Mouse (Mus musculus) CH12.LX (cell line): ENCODE data around the gene Rdh16. TPM values are rescaled to one million over a fixed set of nuclear protein-coding genes. Genes with fewer than 3 reads are reported as not detected.

Source experiments
- DNase-seq: peaks from one replicate; pipeline ENCODE4 v3.0.0-alpha.2; 2013; ENCODE audit errors: extremely low read depth
- H3K27ac ChIP-seq: 2 replicates; pipeline ENCODE4 v1.5.1; 2012; ENCODE audit warnings: low read depth, mild to moderate bottlenecking, control low read depth, moderate library complexity; ENCODE audit not compliant: insufficient read depth
- H3K27me3 ChIP-seq: replicated peaks from 2 replicates; pipeline ENCODE3; 2012; ENCODE audit warnings: inconsistent platforms
- H3K36me3 ChIP-seq, 2 experiments: replicated peaks in 1 of 2; 2 replicates each; pipeline versions ENCODE3 to v1.6.1; 2012; ENCODE audit warnings: inconsistent platforms in 1 of 2, low read length in 1 of 2, mild to moderate bottlenecking in 1 of 2, mixed read lengths in 1 of 2, moderate library complexity in 1 of 2; ENCODE audit not compliant: control insufficient read depth in 1 of 2, insufficient read depth in 1 of 2
- H3K4me1 ChIP-seq, 2 experiments: 2 replicates each; pipeline ENCODE4 v1.6.1; 2012; ENCODE audit warnings: inconsistent platforms in 1 of 2, moderate library complexity in 1 of 2; ENCODE audit not compliant: insufficient read depth in 2 of 2, control insufficient read depth in 1 of 2
- H3K4me2 ChIP-seq: 2 replicates; pipeline ENCODE4 v1.6.1; 2012; ENCODE audit warnings: low read depth, mild to moderate bottlenecking, control low read depth; ENCODE audit not compliant: poor library complexity, insufficient read depth, severe bottlenecking
- H3K4me3 ChIP-seq, 3 experiments: fragments of 150-350 bp in 1 of 3; sonication (generic) in 1 of 3; replicated peaks in 1 of 3; 2 replicates each; pipeline versions ENCODE3 to v1.5.1; 2011 to 2012; ENCODE audit warnings: low read depth in 2 of 3, low read length in 2 of 3, mild to moderate bottlenecking in 2 of 3, moderate library complexity in 2 of 3, control low read depth in 1 of 3, improper control_type of control experiment in 1 of 3, inconsistent platforms in 1 of 3, mixed read lengths in 1 of 3; ENCODE audit not compliant: poor library complexity in 1 of 3
- H3K79me2 ChIP-seq: replicated peaks from 2 replicates; pipeline ENCODE4 v1.6.1; 2012; ENCODE audit warnings: mild to moderate bottlenecking, moderate library complexity; ENCODE audit not compliant: control insufficient read depth, poor library complexity, insufficient read depth, severe bottlenecking; ENCODE audit errors: extremely low read depth
- H3K9ac ChIP-seq: 2 replicates; pipeline ENCODE4 v1.6.1; 2012; ENCODE audit warnings: low read depth, mild to moderate bottlenecking, control low read depth, moderate library complexity; ENCODE audit not compliant: insufficient read depth
- H3K9me3 ChIP-seq: replicated peaks from 2 replicates; pipeline ENCODE3; 2012; ENCODE audit warnings: low read length, inconsistent platforms, mixed read lengths
- BHLHE40 ChIP-seq: IDR thresholded peaks from 2 replicates; pipeline ENCODE4 v1.6.1; 2011; ENCODE audit warnings: mild to moderate bottlenecking, low read depth, low read length, improper control_type of control experiment
- CHD1 ChIP-seq: IDR thresholded peaks from 2 replicates; pipeline ENCODE4 v1.6.1; 2012; ENCODE audit warnings: low read depth, low read length, improper control_type of control experiment, inconsistent platforms
- E2F4 ChIP-seq: IDR thresholded peaks from 2 replicates; pipeline ENCODE4 v1.6.1; 2011; ENCODE audit warnings: low read depth, low read length, improper control_type of control experiment; ENCODE audit not compliant: insufficient replicate concordance
- EP300 ChIP-seq: IDR thresholded peaks from 2 replicates; pipeline ENCODE4 v1.6.1; 2011; ENCODE audit warnings: low read length, improper control_type of control experiment
- ETS1 ChIP-seq: conservative IDR thresholded peaks from 2 replicates; pipeline ENCODE4 v1.6.1; 2012; ENCODE audit warnings: low read depth, mild to moderate bottlenecking, inconsistent platforms, low read length, improper control_type of control experiment, moderate library complexity
- HCFC1 ChIP-seq: IDR thresholded peaks from 2 replicates; pipeline ENCODE4 v1.6.1; 2012; ENCODE audit warnings: low read depth, mild to moderate bottlenecking, inconsistent platforms, low read length, improper control_type of control experiment
- MAFK ChIP-seq: IDR thresholded peaks from 2 replicates; pipeline ENCODE4 v1.6.1; 2011; ENCODE audit warnings: low read length, improper control_type of control experiment; ENCODE audit not compliant: insufficient replicate concordance
- MAX ChIP-seq: IDR thresholded peaks from 2 replicates; pipeline ENCODE4 v1.6.1; 2011; ENCODE audit warnings: low read length, improper control_type of control experiment
- NELFE ChIP-seq: IDR thresholded peaks from 2 replicates; pipeline ENCODE4 v1.6.1; 2011; ENCODE audit warnings: low read depth, low read length, improper control_type of control experiment
- NRF1 ChIP-seq: IDR thresholded peaks from 2 replicates; pipeline ENCODE4 v1.6.1; 2014; ENCODE audit warnings: low read depth, mild to moderate bottlenecking, inconsistent platforms, low read length, improper control_type of control experiment, moderate library complexity
- PAX5 ChIP-seq: IDR thresholded peaks from 2 replicates; pipeline ENCODE4 v1.6.1; 2012; ENCODE audit warnings: low read length, inconsistent platforms, mixed read lengths
- RAD21 ChIP-seq: IDR thresholded peaks from 2 replicates; pipeline ENCODE4 v1.6.1; 2011; ENCODE audit warnings: low read depth, mild to moderate bottlenecking, low read length, improper control_type of control experiment, moderate library complexity
- SIN3A ChIP-seq: IDR thresholded peaks from 2 replicates; pipeline ENCODE4 v1.6.1; 2012; ENCODE audit warnings: low read length, improper control_type of control experiment, inconsistent platforms
- SMC3 ChIP-seq: IDR thresholded peaks from 2 replicates; pipeline ENCODE4 v1.6.1; 2011; ENCODE audit warnings: low read depth, low read length, improper control_type of control experiment
- UBTF ChIP-seq: IDR thresholded peaks from 2 replicates; pipeline ENCODE4 v1.6.1; 2012; ENCODE audit warnings: low read depth, mild to moderate bottlenecking, inconsistent platforms, low read length, improper control_type of control experiment, moderate library complexity
- USF1 ChIP-seq: IDR thresholded peaks from 2 replicates; pipeline ENCODE4 v1.6.1; 2014; ENCODE audit warnings: low read depth, mild to moderate bottlenecking, inconsistent platforms, low read length, improper control_type of control experiment
- USF2 ChIP-seq: conservative IDR thresholded peaks from 2 replicates; pipeline ENCODE4 v1.6.1; 2011; ENCODE audit warnings: low read depth, low read length, improper control_type of control experiment
- ZC3H11A ChIP-seq: IDR thresholded peaks from 2 replicates; pipeline ENCODE4 v1.6.1; 2012; ENCODE audit warnings: low read depth, mild to moderate bottlenecking, inconsistent platforms, low read length, improper control_type of control experiment
- ZKSCAN1 ChIP-seq: IDR thresholded peaks from 2 replicates; pipeline ENCODE4 v1.6.1; 2012; ENCODE audit warnings: low read depth, inconsistent platforms, low read length, improper control_type of control experiment, borderline replicate concordance
- ZMIZ1 ChIP-seq: IDR thresholded peaks from 2 replicates; pipeline ENCODE4 v1.6.1; 2012; ENCODE audit warnings: low read depth, mild to moderate bottlenecking, inconsistent platforms, low read length, improper control_type of control experiment
- dilution Hi-C: fragments of 300-500 bp; cut with MboI; formaldehyde crosslinking; loops from 2 replicates; pipeline ENCODE4 v1.14.3; 2020; ENCODE audit warnings: low sequenced_read_pairs; ENCODE audit not compliant: extremely low pct_unique_long_range_greater_than_20kb, extremely low pct_ligation_motif_present
- in situ Hi-C: fragments of 300-500 bp; cut with MboI; formaldehyde crosslinking; loops from 3 replicates; pipeline ENCODE4 v1.14.3; 2019; ENCODE audit warnings: low sequenced_read_pairs, low pct_ligation_motif_present, low pct_unique_long_range_greater_than_20kb, mixed read lengths
- polyA plus RNA-seq: library from polyadenylated mRNA; unstranded; fragments of >175 nt; gene quantifications from 2 replicates; pipeline ENCODE4 v1.2.1, GENCODE M21; 2012; ENCODE audit warnings: low read depth; ENCODE audit not compliant: insufficient read length
- total RNA-seq, 2 experiments: library from RNA; depleted of rRNA; stranded (reverse); fragments of 300-350 nt in 1 of 2; fragments of >200 nt in 1 of 2; gene quantifications; 2 replicates each; pipeline ENCODE4 v1.2.3; 2012 to 2014

Rdh16 gene
- total and polyA plus RNA-seq, 3 experiments, result not detected

DNA sequence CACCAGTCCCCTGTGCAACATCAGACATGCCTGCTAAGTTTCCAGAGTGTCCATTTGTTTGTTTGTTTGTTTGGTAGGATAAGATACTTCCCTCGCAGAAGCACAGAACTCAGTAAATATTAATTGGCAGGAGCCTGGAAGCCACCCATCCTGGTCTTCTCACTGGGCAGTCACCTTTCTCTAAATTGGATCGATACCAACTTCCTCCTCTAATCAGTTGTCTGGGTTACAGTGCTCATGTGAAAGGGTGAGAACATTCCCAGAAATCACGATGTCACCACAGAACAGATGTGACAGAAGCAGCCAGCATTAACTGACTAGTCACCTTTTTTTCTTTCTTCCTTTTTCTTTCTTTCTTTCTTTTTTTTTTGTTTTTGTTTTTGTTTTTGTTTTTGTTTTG lies 45.7 kb upstream of the Rdh16 start:
- in situ Hi-C loops, result no loop called here
- Histone ChIP-seq H3K36me3 (no peaks in the 10 kb centered on the region), H3K4me3 (no peak overlapping the region), H3K79me2 (no peaks in the 10 kb centered on the region), H3K27ac (no peak overlapping the region), H3K4me2 (no peak overlapping the region), H3K9ac (no peak overlapping the region), H3K9me3 (peaks cover 7% of the 10 kb centered on the region), H3K4me1 (no peaks in the 10 kb centered on the region), H3K27me3 (peaks cover 17% of the 10 kb centered on the region)
- dilution Hi-C loops, result no loop called here
- TF ChIP-seq RAD21 (no peak), ZKSCAN1 (no peak), NELFE (no peak), USF1 (no peak), EP300 (no peak), SIN3A (no peak), NRF1 (no peak), PAX5 (no peak), MAX (no peak), ZC3H11A (no peak), E2F4 (no peak), ETS1 (no peak), HCFC1 (no peak), SMC3 (no peak), USF2 (no peak), BHLHE40 (no peak)
- no peak for DNase-seq

DNA sequence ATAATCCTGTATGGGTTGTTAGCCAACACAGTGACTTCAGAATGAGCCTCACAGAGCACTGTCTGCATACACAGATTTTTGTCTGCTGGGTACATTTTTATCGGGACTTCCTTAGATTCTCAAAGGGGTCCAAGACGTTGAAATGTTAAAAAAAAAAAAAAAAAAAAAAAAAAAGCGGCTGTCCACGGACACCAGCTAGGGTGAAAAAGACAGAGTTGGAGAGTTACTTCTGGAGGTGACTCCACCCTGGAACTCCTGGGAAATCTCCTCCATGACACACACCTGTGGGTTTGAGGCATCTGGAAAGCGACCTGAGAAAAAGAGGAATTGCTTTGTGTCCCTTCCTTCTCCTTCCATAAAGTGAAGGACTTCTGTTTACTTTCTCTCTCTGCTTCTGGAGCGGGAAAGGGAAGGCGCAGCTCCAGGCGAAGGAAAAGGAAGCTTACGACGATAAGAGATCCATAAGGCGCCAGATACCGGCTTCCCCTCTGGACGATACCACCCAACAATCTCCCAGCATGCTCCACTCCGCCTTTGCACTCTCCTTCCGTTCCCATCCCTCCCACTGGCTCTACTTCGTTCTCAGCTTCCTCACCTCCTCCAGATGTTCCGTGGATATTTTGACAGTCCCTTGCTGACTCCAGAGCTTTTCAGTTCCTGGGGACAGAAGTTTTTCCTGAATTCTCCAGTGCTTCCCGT lies 45.0 kb upstream of the Rdh16 start:
- Histone ChIP-seq H3K4me2 (no peak overlapping the region), H3K36me3 (no peaks in the 10 kb centered on the region)
- in situ Hi-C loops, result no loop called here
- no peak for TF ChIP-seq ZMIZ1
- no peak for TF ChIP-seq USF2
- TF ChIP-seq UBTF, result no peak
- TF ChIP-seq NELFE, result no peak
- no peak for TF ChIP-seq SMC3
- TF ChIP-seq MAX, result no peak
- TF ChIP-seq MAFK, result no peak
- TF ChIP-seq CHD1, result no peak
- TF ChIP-seq, all 38 proteins: peak for 0
- no peak for DNase-seq
- peaks cover 19% of the 10 kb centered on the region for H3K27me3 ChIP-seq
- no peak overlapping the region for H3K9ac ChIP-seq
- H3K4me1 ChIP-seq, result no peaks in the 10 kb centered on the region
- no peak overlapping the region for H3K27ac ChIP-seq
- no peak overlapping the region for H3K4me3 ChIP-seq
- peaks cover 7% of the 10 kb centered on the region for H3K9me3 ChIP-seq
- H3K79me2 ChIP-seq, result no peaks in the 10 kb centered on the region
- dilution Hi-C loops, result no loop called here
